Mouse (Mus musculus) ES-E14 (cell line): ENCODE results near the gene Slc25a45.

ENCODE experiments used
- HCFC1 ChIP-seq: IDR thresholded peaks from 2 replicates; pipeline ENCODE4 v1.6.1; 2012; ENCODE audit warnings: low read length, inconsistent platforms, borderline replicate concordance; ENCODE audit not compliant: insufficient read depth
- ZC3H11A ChIP-seq: IDR thresholded peaks from 2 replicates; pipeline ENCODE4 v1.6.1; 2012; ENCODE audit warnings: low read depth, mild to moderate bottlenecking, inconsistent platforms, low read length, borderline replicate concordance
- ZNF384 ChIP-seq: IDR thresholded peaks from 2 replicates; pipeline ENCODE4 v1.6.1; 2012; ENCODE audit warnings: low read depth, low read length, inconsistent platforms

DNA sequence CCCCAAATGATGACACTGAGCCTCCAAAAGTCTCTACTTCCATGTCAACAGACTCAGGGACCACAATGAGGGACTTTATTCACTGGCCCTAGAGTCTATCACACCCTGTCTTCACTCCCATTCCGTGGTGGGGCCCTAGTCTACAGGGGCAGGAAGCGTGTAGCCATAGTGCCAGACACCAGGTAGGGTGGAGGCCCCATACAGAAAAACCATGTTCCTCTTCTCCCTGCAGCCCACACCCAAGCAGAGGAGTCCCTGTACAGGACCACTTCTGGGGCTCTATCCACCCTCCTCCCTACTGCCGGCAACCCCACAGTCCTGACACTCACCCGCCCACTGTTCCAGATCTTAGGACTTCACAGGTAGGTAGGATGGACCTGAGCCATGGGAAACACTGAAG, 5.1 kb upstream of the Slc25a45 start:
- TF ChIP-seq ZC3H11A (no peak), HCFC1 (no peak), ZNF384 (no peak)
